Mouse (Mus musculus) liver, embryonic 16.5 days (tissue): ENCODE data around the gene Hpse2. TPM values are rescaled to one million over a fixed set of nuclear protein-coding genes. Genes with fewer than 3 reads are reported as not detected.

Source experiments
- ATAC-seq: fragments of 200-750 bp; cut with Nextera tagmentation; 2 replicates; pipeline ENCODE4 v1.8.0; 2017; ENCODE audit warnings: low read depth, mild to moderate bottlenecking, moderate number of reproducible peaks, moderate library complexity
- H3K27ac ChIP-seq: fragments of 300-500 bp; sonication (generic); 2 replicates; pipeline ENCODE4 v1.5.1; 2014; ENCODE audit warnings: mild to moderate bottlenecking, low read length
- H3K27me3 ChIP-seq: fragments of 300-500 bp; sonication (generic); 2 replicates; pipeline ENCODE4 v1.6.1; 2014; ENCODE audit warnings: low read depth, low read length, mixed read lengths; ENCODE audit not compliant: control insufficient read depth, insufficient read depth
- H3K36me3 ChIP-seq: fragments of 300-500 bp; sonication (generic); 2 replicates; pipeline ENCODE4 v1.6.1; 2014; ENCODE audit warnings: mild to moderate bottlenecking; ENCODE audit not compliant: control insufficient read depth, insufficient read depth
- H3K4me1 ChIP-seq: fragments of 300-500 bp; sonication (generic); 2 replicates; pipeline ENCODE4 v1.6.1; 2014; ENCODE audit warnings: low read depth, low read length, mixed read lengths; ENCODE audit not compliant: control insufficient read depth
- H3K4me2 ChIP-seq: fragments of 300-500 bp; sonication (generic); 2 replicates; pipeline ENCODE4 v1.6.1; 2014; ENCODE audit warnings: low read depth, low read length, mixed read lengths
- H3K4me3 ChIP-seq: fragments of 300-500 bp; sonication (generic); 2 replicates; pipeline ENCODE4 v1.5.1; 2014; ENCODE audit warnings: low read depth, mild to moderate bottlenecking, low read length
- H3K9ac ChIP-seq: fragments of 300-500 bp; sonication (generic); 2 replicates; pipeline ENCODE4 v1.6.1; 2014; ENCODE audit warnings: low read depth, low read length
- H3K9me3 ChIP-seq: fragments of 300-500 bp; sonication (generic); replicated peaks from 2 replicates; pipeline ENCODE4 v1.6.1; 2016; ENCODE audit warnings: low read length; ENCODE audit not compliant: control insufficient read depth
- WGBS: fragments of 180-500 bp; shearing (Covaris S2); extraction: QIAGEN DNeasy Blood & Tissue Kit; methylation state at CpG from one replicate; pipeline ENCODE4 v1.1.7; 2014; ENCODE audit not compliant: insufficient replicate concordance; 5-methylcytosine and 5-hydroxymethylcytosine counted together
- polyA plus RNA-seq: library from polyadenylated mRNA; unstranded; fragments of >200 nt; fragmentation: Nextera tagmentation; extraction: Ambion mirVana; gene quantifications from 2 replicates; pipeline ENCODE4 v1.2.1, GENCODE M21; 2015

The Hpse2 gene
- polyA plus RNA-seq, 1 experiment from 2014 or later, result not detected

GRCm38 (mm10) chr19:42908553-42908952 is 479.6 kb downstream of the Hpse2 start:
- H3K4me2 ChIP-seq, result no peak overlapping the region
- no peaks in the 10 kb centered on the region for H3K27me3 ChIP-seq
- H3K4me1 ChIP-seq, result no peaks in the 10 kb centered on the region
- no peaks in the 10 kb centered on the region for H3K9me3 ChIP-seq
- no peak overlapping the region for H3K9ac ChIP-seq
- no peaks in the 10 kb centered on the region for H3K36me3 ChIP-seq
- H3K27ac ChIP-seq, result no peak overlapping the region
- H3K4me3 ChIP-seq, result no peak overlapping the region
- ATAC-seq, result no peak
- 71% methylated on average over 6 of the region's 6 CpGs for WGBS

GRCm38 (mm10) chr19:42906328-42906727 is 481.8 kb downstream of the Hpse2 start:
- Histone ChIP-seq H3K27me3 (no peaks in the 10 kb centered on the region), H3K9me3 (no peaks in the 10 kb centered on the region), H3K4me3 (no peak overlapping the region), H3K36me3 (no peaks in the 10 kb centered on the region), H3K27ac (no peak overlapping the region), H3K9ac (no peak overlapping the region), H3K4me1 (no peaks in the 10 kb centered on the region), H3K4me2 (no peak overlapping the region)
- ATAC-seq, result no peak
- WGBS, result 63% methylated on average over 5 of the region's 5 CpGs

- Histone ChIP-seq H3K4me2 (no peak overlapping the region), H3K9me3 (no peaks in the 10 kb centered on the region), H3K9ac (no peak overlapping the region), H3K27ac (no peak overlapping the region), H3K4me1 (no peaks in the 10 kb centered on the region), H3K4me3 (no peak overlapping the region), H3K36me3 (no peaks in the 10 kb centered on the region), H3K27me3 (no peaks in the 10 kb centered on the region)
- ATAC-seq, result no peak
- WGBS, result 43% methylated on average over 7 of the region's 7 CpGs
Measured at GRCm38 (mm10) chr19:42904726-42905125, 483.4 kb downstream of the Hpse2 start.

GRCm38 (mm10) chr19:42904240-42904639 is 483.9 kb downstream of the Hpse2 start:
- WGBS, result 57% methylated on average over 4 of the region's 4 CpGs
- Histone ChIP-seq H3K9ac (no peak overlapping the region), H3K27me3 (no peaks in the 10 kb centered on the region), H3K4me3 (no peak overlapping the region), H3K4me1 (no peaks in the 10 kb centered on the region), H3K4me2 (no peak overlapping the region), H3K9me3 (no peaks in the 10 kb centered on the region), H3K27ac (no peak overlapping the region), H3K36me3 (no peaks in the 10 kb centered on the region)
- ATAC-seq, result no peak

- Histone ChIP-seq H3K9ac (no peak overlapping the region), H3K36me3 (no peaks in the 10 kb centered on the region), H3K9me3 (no peaks in the 10 kb centered on the region), H3K4me3 (no peak overlapping the region), H3K27me3 (no peaks in the 10 kb centered on the region), H3K4me1 (no peaks in the 10 kb centered on the region), H3K4me2 (no peak overlapping the region), H3K27ac (no peak overlapping the region)
- no peak for ATAC-seq
- WGBS, result 68% methylated on average over 6 of the region's 6 CpGs
Measured at GRCm38 (mm10) chr19:42903840-42904239, 484.3 kb downstream of the Hpse2 start.

GRCm38 (mm10) chr19:42902410-42903021 is 485.6 kb downstream of the Hpse2 start:
- Histone ChIP-seq H3K4me2 (no peak overlapping the region), H3K9ac (no peak overlapping the region), H3K4me3 (no peak overlapping the region), H3K27me3 (no peaks in the 10 kb centered on the region), H3K4me1 (no peaks in the 10 kb centered on the region), H3K36me3 (no peaks in the 10 kb centered on the region), H3K27ac (no peak overlapping the region), H3K9me3 (no peaks in the 10 kb centered on the region)
- WGBS, result 55% methylated on average over 6 of the region's 6 CpGs
- no peak for ATAC-seq

GRCm38 (mm10) chr19:42891599-42891998 is 496.6 kb downstream of the Hpse2 start:
- 57% methylated on average over 5 of the region's 5 CpGs for WGBS
- H3K4me3 ChIP-seq, result no peak overlapping the region
- H3K36me3 ChIP-seq, result no peaks in the 10 kb centered on the region
- H3K27ac ChIP-seq, result no peak overlapping the region
- no peak overlapping the region for H3K4me2 ChIP-seq
- H3K9ac ChIP-seq, result no peak overlapping the region
- H3K4me1 ChIP-seq, result no peaks in the 10 kb centered on the region
- H3K9me3 ChIP-seq, result no peaks in the 10 kb centered on the region
- H3K27me3 ChIP-seq, result no peaks in the 10 kb centered on the region
- ATAC-seq, result no peak

- Histone ChIP-seq H3K9ac (no peak overlapping the region), H3K27ac (no peak overlapping the region), H3K9me3 (no peaks in the 10 kb centered on the region), H3K27me3 (no peaks in the 10 kb centered on the region), H3K4me2 (no peak overlapping the region), H3K4me3 (no peak overlapping the region), H3K4me1 (no peaks in the 10 kb centered on the region), H3K36me3 (no peaks in the 10 kb centered on the region)
- 63% methylated on average over 4 of the region's 4 CpGs for WGBS
- ATAC-seq, result no peak
Measured at GRCm38 (mm10) chr19:42877653-42878052, 510.5 kb downstream of the Hpse2 start.

- Histone ChIP-seq H3K4me3 (no peak overlapping the region), H3K4me1 (no peaks in the 10 kb centered on the region), H3K9me3 (no peaks in the 10 kb centered on the region), H3K9ac (no peak overlapping the region), H3K36me3 (no peaks in the 10 kb centered on the region), H3K27ac (no peak overlapping the region), H3K4me2 (no peak overlapping the region), H3K27me3 (no peaks in the 10 kb centered on the region)
- no peak for ATAC-seq
- WGBS, result 59% methylated on average over 4 of the region's 4 CpGs
Measured at GRCm38 (mm10) chr19:42876563-42876962, 511.6 kb downstream of the Hpse2 start.
